Mouse (Mus musculus): ENCODE measurements around the gene Aqp3. TPM values are rescaled to one million over a fixed set of nuclear protein-coding genes. Genes with fewer than 3 reads are reported as not detected.

Gene Aqp3
- polyA plus RNA-seq, 1 experiment from 2014 or later, result 20.0 TPM

GRCm38 (mm10) chr4:41098577-41098951, 581 bp upstream of the Aqp3 start:
- no peak overlapping the region for H3K27ac ChIP-seq
- 0 out of 2 replicates have a peak overlapping the region, but pooled peaks have one; percentile 70 for H3K9ac ChIP-seq
- no peaks in the 10 kb centered on the region for H3K9me3 ChIP-seq
- H3K27me3 ChIP-seq, result peaks cover 34% of the 10 kb centered on the region
- H3K4me2 ChIP-seq, result peak overlapping the region; percentile 94
- peaks cover 26% of the 10 kb centered on the region for H3K4me1 ChIP-seq
- WGBS, result 12% methylated on average over 11 of the region's 11 CpGs
- peak overlapping the region; percentile 49 for H3K4me3 ChIP-seq
- H3K36me3 ChIP-seq, result no peaks in the 10 kb centered on the region
- ATAC-seq (ENCODE audit: insufficient number of reproducible peaks, insufficient read depth, low FRiP score, low TSS enrichment, low read depth), result no peak

- no peaks in the 10 kb centered on the region for H3K36me3 ChIP-seq
- H3K4me1 ChIP-seq, result peaks cover 26% of the 10 kb centered on the region
- H3K4me2 ChIP-seq, result peak overlapping the region; percentile 94
- peaks cover 34% of the 10 kb centered on the region for H3K27me3 ChIP-seq
- peak overlapping the region; percentile 49 for H3K4me3 ChIP-seq
- 28% methylated on average over 13 of the region's 13 CpGs for WGBS
- H3K27ac ChIP-seq, result no peak overlapping the region
- no peak for ATAC-seq (ENCODE audit: insufficient number of reproducible peaks, insufficient read depth, low FRiP score, low TSS enrichment, low read depth)
- H3K9ac ChIP-seq, result no peak overlapping the region
- H3K9me3 ChIP-seq, result no peaks in the 10 kb centered on the region
These were observed 602 bp downstream of the Aqp3 start for GRCm38 (mm10) chr4:41097381-41097780.

GRCm38 (mm10) chr4:41096794-41097193, 1.2 kb downstream of the Aqp3 start:
- peaks cover 34% of the 10 kb centered on the region for H3K27me3 ChIP-seq
- H3K4me2 ChIP-seq, result peak overlapping the region; percentile 94
- peak overlapping the region; percentile 49; the same call in 1 of the 2 replicates for H3K4me3 ChIP-seq
- peaks cover 27% of the 10 kb centered on the region for H3K4me1 ChIP-seq
- WGBS, result 62% methylated on average over 5 of the region's 5 CpGs
- H3K9me3 ChIP-seq, result no peaks in the 10 kb centered on the region
- H3K36me3 ChIP-seq, result no peaks in the 10 kb centered on the region
- no peak overlapping the region; the same call in 1 of the 2 replicates for H3K9ac ChIP-seq
- no peak for ATAC-seq (ENCODE audit: insufficient number of reproducible peaks, insufficient read depth, low FRiP score, low TSS enrichment, low read depth)
- no peak overlapping the region for H3K27ac ChIP-seq

- Histone ChIP-seq H3K9me3 (no peaks in the 10 kb centered on the region), H3K27me3 (peaks cover 34% of the 10 kb centered on the region), H3K9ac (peak overlapping the region; percentile 44; the same call in 1 of the 2 replicates), H3K27ac (no peak overlapping the region), H3K4me2 (peak overlapping the region; percentile 94), H3K4me3 (0 out of 2 replicates have a peak overlapping the region, but pooled peaks have one; percentile 7), H3K4me1 (peaks cover 34% of the 10 kb centered on the region), H3K36me3 (no peaks in the 10 kb centered on the region)
- no peak for ATAC-seq (ENCODE audit: insufficient number of reproducible peaks, insufficient read depth, low FRiP score, low TSS enrichment, low read depth)
- 45% methylated on average over 8 of the region's 8 CpGs for WGBS
These were observed 1.8 kb downstream of the Aqp3 start for GRCm38 (mm10) chr4:41096169-41096568.

GRCm38 (mm10) chr4:41094361-41094760, 3.6 kb downstream of the Aqp3 start:
- H3K4me3 ChIP-seq, result no peak overlapping the region
- peaks cover 38% of the 10 kb centered on the region for H3K4me1 ChIP-seq
- no peak for ATAC-seq (ENCODE audit: insufficient number of reproducible peaks, insufficient read depth, low FRiP score, low TSS enrichment, low read depth)
- H3K9me3 ChIP-seq, result no peaks in the 10 kb centered on the region
- no peak overlapping the region for H3K4me2 ChIP-seq
- H3K27me3 ChIP-seq, result peaks cover 34% of the 10 kb centered on the region
- no peak overlapping the region for H3K9ac ChIP-seq
- no peaks in the 10 kb centered on the region for H3K36me3 ChIP-seq
- 76% methylated on average over 9 of the region's 9 CpGs for WGBS
- no peak overlapping the region for H3K27ac ChIP-seq

- Histone ChIP-seq H3K27ac (no peak overlapping the region), H3K27me3 (peaks cover 23% of the 10 kb centered on the region)
- WGBS, result 57% methylated on average over 1 of the region's 1 CpGs
These were observed 5.0 kb downstream of the Aqp3 start for GRCm38 (mm10) chr4:41092958-41093357.

GRCm38 (mm10) chr4:41091391-41091790, 6.6 kb downstream of the Aqp3 start:
- Histone ChIP-seq H3K9ac (no peak overlapping the region), H3K4me1 (peaks cover 20% of the 10 kb centered on the region), H3K36me3 (no peaks in the 10 kb centered on the region), H3K4me3 (no peak overlapping the region), H3K4me2 (no peak overlapping the region), H3K27ac (no peak overlapping the region), H3K27me3 (peaks cover 7% of the 10 kb centered on the region), H3K9me3 (no peaks in the 10 kb centered on the region)
- no peak for ATAC-seq (ENCODE audit: insufficient number of reproducible peaks, insufficient read depth, low FRiP score, low TSS enrichment, low read depth)
- whole genome bisulfite sequencing, result 35% methylated on average over 3 of the region's 3 CpGs

More at GRCm38 (mm10) chr4:41092958-41093357, 5.0 kb downstream of the Aqp3 start:
- H3K4me2 ChIP-seq, result no peak overlapping the region
- H3K4me1 ChIP-seq, result peaks cover 29% of the 10 kb centered on the region
- no peaks in the 10 kb centered on the region for H3K9me3 ChIP-seq
- H3K9ac ChIP-seq, result no peak overlapping the region
- no peaks in the 10 kb centered on the region for H3K36me3 ChIP-seq
- no peak for ATAC-seq (ENCODE audit: insufficient number of reproducible peaks, insufficient read depth, low FRiP score, low TSS enrichment, low read depth)
- no peak overlapping the region for H3K4me3 ChIP-seq

GRCm38 (mm10) chr4:41089705-41090104, 8.3 kb downstream of the Aqp3 start:
- Histone ChIP-seq H3K27ac (0 out of 2 replicates have a peak overlapping the region, but pooled peaks have one; percentile 68), H3K36me3 (no peaks in the 10 kb centered on the region), H3K4me2 (no peak overlapping the region), H3K4me3 (no peak overlapping the region), H3K9ac (no peak overlapping the region), H3K4me1 (peaks cover 12% of the 10 kb centered on the region), H3K9me3 (no peaks in the 10 kb centered on the region), H3K27me3 (no peaks in the 10 kb centered on the region)
- no peak for ATAC-seq (ENCODE audit: insufficient number of reproducible peaks, insufficient read depth, low FRiP score, low TSS enrichment, low read depth)
- WGBS, result 56% methylated on average over 2 of the region's 2 CpGs

- H3K9ac ChIP-seq, result no peak overlapping the region
- 76% methylated on average over 4 of the region's 4 CpGs for WGBS
- peaks cover 12% of the 10 kb centered on the region for H3K4me1 ChIP-seq
- ATAC-seq (ENCODE audit: insufficient number of reproducible peaks, insufficient read depth, low FRiP score, low TSS enrichment, low read depth), result no peak
- H3K9me3 ChIP-seq, result no peaks in the 10 kb centered on the region
- H3K4me2 ChIP-seq, result no peak overlapping the region
- H3K27me3 ChIP-seq, result no peaks in the 10 kb centered on the region
- H3K27ac ChIP-seq, result no peak overlapping the region
- H3K36me3 ChIP-seq, result no peaks in the 10 kb centered on the region
- H3K4me3 ChIP-seq, result no peak overlapping the region
These were observed 8.8 kb downstream of the Aqp3 start for GRCm38 (mm10) chr4:41089189-41089588.

GRCm38 (mm10) chr4:41087459-41088298, 10.3 kb downstream of the Aqp3 start:
- no peak overlapping the region for H3K9ac ChIP-seq
- H3K9me3 ChIP-seq, result no peaks in the 10 kb centered on the region
- H3K27me3 ChIP-seq, result no peaks in the 10 kb centered on the region
- ATAC-seq (ENCODE audit: insufficient number of reproducible peaks, insufficient read depth, low FRiP score, low TSS enrichment, low read depth), result no peak
- WGBS, result 86% methylated on average over 16 of the region's 16 CpGs
- no peak overlapping the region for H3K27ac ChIP-seq
- H3K4me3 ChIP-seq, result no peak overlapping the region
- H3K4me2 ChIP-seq, result no peak overlapping the region
- peaks cover 12% of the 10 kb centered on the region for H3K4me1 ChIP-seq
- H3K36me3 ChIP-seq, result no peaks in the 10 kb centered on the region

GRCm38 (mm10) chr4:41086947-41087346, 11.0 kb downstream of the Aqp3 start:
- H3K4me3 ChIP-seq, result no peak overlapping the region

GRCm38 (mm10) chr4:41084819-41085218, 13.2 kb downstream of the Aqp3 start:
- ATAC-seq (ENCODE audit: insufficient number of reproducible peaks, insufficient read depth, low FRiP score, low TSS enrichment, low read depth), result no peak
- 62% methylated on average over 4 of the region's 4 CpGs for WGBS
- no peaks in the 10 kb centered on the region for H3K9me3 ChIP-seq

More at GRCm38 (mm10) chr4:41086947-41087346, 11.0 kb downstream of the Aqp3 start:
- no peak for ATAC-seq (ENCODE audit: insufficient number of reproducible peaks, insufficient read depth, low FRiP score, low TSS enrichment, low read depth)
- Histone ChIP-seq H3K9me3 (no peaks in the 10 kb centered on the region), H3K4me1 (peaks cover 12% of the 10 kb centered on the region), H3K4me2 (no peak overlapping the region), H3K27me3 (no peaks in the 10 kb centered on the region), H3K36me3 (no peaks in the 10 kb centered on the region), H3K27ac (no peak overlapping the region), H3K9ac (no peak overlapping the region)
- WGBS, result 75% methylated on average over 9 of the region's 9 CpGs

More at GRCm38 (mm10) chr4:41084819-41085218, 13.2 kb downstream of the Aqp3 start:
- Histone ChIP-seq H3K27me3 (no peaks in the 10 kb centered on the region), H3K27ac (no peak overlapping the region), H3K4me2 (no peak overlapping the region), H3K9ac (no peak overlapping the region), H3K4me3 (no peak overlapping the region), H3K4me1 (no peaks in the 10 kb centered on the region; the same call in 1 of the 2 replicates), H3K36me3 (no peaks in the 10 kb centered on the region)
